Mouse (Mus musculus) ovary, postnatal 10 days (tissue): ENCODE measurements around the gene Kat14.

Experiments
- DNase-seq: peaks from one replicate; pipeline ENCODE4 v3.0.0; 2022; ENCODE audit warnings: low spot score

The Kat14 gene

DNA sequence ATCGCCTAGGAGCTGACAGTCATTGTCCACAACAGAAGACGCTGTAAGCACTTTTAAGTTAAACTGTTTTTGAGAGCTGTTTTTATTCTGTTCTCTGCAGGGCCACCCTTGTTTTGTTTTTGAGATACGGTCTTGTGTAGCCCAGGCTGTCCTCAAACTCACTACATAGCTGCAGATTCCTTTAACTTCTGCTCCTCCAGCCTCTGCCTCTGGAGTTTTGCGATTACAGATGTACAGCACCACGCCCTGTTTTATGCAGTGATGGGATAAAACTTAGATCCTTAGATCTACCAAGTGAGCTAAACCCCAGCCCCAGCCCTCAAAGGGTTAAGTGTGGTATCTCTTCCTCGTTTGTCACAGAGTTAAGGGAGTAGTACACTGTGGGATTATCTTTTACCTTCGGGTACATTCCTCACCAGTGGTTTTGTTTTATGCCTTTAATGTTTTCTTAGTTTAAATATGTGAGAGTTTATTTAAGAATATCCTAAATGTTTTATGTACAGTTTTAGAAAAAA lies 13.9 kb downstream of the Kat14 start:
- no peak for DNase-seq

DNA sequence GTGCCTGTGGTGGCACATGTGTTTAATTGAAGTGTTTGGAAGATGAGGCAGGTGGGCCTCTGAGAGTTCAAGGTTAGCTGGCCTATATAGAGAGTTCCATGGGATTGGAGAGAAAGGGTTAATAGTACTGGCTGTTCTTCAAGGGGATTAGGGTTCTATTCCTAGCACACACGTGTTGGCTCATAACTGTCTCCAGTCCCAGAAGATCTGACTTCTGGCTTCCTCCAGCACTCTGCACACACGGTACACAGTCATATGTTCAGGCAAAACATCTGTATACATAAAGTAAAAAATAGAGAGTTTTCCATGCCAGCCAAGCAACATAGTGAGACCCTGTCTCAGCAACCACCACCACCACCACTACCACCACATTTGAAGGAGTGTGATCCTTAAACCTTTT lies 17.5 kb downstream of the Kat14 start:
- no peak for DNase-seq

DNA sequence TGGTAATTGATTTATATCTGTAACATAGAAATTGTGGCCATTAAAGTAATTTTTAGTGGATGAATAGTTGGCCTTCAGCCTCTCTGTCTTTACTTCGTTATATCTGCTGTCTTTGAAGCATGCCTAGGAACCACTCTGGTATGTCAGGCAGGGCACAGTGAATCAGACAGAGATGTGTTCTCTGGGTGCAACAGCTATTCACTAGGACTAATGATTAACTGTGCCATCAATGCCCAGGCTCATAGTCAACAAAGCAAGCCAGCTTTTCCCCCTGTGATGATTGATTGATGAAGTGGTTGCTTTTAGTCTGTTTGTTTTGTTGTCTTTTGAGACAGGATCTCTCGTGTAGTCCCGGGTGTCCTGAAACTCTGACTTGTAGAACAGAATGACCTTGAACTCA lies 19.6 kb downstream of the Kat14 start:
- DNase-seq: no peak

DNA sequence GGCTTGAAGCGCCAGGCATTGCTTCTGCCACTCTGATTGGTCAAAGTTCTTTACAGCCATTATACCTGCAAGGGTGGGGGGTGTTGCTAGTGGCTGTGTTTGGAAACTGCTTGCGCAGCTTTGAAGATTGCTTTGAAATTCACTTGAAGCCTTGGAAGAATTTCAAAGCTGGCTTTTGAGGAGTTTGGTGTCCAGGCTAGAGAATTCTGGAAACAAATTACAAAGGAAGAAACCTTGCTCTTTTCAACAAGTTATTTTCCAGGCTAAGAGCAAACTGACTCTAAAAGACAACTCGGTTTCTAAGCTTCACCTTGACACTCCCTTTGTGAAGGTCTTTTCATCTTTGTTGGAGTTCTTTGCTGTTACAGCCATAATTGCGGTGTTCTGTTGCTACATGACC lies 30.7 kb downstream of the Kat14 start:
- DNase-seq: no peak

DNA sequence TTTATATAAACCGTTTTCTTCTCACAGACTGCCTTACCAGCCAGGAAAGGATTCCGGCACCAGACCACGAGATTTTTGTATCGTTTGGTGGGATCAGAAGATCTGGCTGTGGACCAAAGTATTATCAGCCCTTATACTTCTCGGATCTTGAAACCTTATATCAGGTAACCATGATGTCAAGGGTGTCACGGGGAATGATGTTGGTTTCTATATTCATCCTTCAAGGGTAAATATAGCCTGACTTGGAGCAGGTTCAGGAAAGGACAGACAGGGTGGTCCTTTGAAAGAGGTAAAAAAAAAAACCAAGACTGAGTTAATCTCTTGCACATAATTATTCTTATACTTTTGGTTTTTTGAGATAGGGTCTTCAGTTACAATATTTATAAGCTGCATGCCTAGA lies 31.9 kb downstream of the Kat14 start:
- DNase-seq: no peak

DNA sequence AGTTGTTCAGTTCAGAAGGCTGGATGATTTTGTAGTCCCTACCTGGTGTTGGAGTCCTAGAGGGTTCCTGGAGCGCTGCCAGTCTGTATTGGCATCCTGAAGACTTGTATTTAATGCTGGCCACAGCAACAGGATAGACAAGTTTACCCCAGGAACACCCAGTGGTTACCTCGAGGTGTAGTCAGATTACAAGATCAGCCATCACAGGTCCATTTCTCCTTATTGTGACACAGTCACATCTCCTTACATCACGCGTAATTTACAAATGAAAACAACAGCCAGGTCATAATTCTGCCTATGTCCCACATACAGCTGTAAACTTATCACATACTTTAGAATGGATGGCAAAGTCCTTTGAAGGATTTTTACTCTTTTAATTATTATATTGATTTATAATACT lies 40.3 kb downstream of the Kat14 start:
- no peak for DNase-seq

DNA sequence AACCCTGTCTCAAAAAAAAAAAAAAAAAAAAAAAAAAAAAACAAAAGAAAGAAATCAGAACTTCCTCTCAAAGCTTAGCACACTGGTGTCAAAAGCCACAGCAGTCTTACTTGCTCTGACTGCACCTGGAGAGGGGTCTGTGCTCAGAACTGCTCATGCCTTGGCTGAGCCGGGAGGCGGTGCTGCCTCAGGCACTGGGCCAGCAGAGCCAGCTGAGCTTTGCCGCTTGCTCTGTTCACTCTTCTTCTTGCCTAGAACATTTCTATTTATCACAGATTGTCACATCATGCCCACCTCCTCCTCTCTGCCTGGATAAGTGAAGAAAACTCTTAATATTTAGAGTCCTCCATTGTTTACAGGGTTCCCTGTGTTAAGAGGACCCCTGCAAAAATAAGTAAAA lies 41.8 kb downstream of the Kat14 start:
- DNase-seq: no peak

DNA sequence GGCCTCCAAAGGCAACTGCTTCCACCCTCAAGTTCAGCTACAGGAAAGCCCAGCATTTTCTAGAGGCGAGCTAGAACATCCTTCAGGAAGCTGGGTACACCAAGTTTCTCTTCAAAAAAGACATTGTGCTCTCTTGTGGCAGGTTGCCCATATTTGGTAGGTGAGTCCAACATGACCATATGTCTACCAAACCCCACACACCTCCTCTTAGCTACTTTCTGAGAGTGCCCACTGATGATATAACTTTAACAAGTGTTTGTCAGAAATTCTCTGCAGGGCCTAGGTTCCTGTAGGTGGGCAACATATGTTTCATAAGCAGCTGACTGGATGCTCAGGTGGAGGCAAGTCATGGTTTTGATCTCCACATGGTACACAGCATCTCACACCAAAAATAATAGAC lies 45.9 kb downstream of the Kat14 start:
- no peak for DNase-seq

DNA sequence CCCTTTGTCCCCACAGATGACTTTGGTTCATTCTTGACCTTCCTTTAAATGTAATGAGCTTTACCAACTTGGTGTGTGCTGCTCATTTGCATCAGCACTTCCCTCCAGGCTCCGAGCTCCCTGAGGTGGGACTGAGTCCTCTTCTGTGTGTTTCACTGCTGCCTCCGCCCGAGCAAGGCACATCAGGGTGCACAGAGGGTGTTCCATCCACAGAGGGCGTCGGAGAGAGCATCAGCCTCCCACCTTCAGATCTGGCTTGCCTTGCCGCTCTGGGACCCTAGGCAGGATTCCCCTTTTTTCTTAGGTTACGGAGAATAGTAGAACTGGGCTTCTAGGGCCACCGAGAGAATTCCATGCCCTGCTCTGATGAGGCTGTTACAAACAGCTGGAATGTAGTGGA lies 48.1 kb downstream of the Kat14 start:
- no peak for DNase-seq

DNA sequence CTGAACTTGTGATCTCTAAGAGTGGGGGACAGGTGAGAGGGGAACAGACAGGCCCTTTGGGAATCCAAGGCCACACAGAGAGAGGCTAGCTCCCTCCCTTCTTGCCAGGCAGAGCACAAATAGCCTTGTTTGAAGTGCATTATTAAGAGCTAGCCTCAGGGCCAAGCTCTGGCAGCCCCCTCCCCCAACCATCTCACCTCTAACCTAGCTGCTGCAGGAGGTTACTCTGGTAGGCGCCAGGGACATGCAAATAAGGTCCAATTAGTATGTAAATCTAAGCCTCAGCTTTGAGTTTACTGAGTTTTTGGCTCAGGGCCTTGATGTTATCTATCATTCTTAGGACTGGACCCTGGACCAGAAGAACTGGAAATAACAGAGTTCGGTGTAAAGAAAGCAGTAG lies 49.3 kb downstream of the Kat14 start:
- no peak for DNase-seq

DNA sequence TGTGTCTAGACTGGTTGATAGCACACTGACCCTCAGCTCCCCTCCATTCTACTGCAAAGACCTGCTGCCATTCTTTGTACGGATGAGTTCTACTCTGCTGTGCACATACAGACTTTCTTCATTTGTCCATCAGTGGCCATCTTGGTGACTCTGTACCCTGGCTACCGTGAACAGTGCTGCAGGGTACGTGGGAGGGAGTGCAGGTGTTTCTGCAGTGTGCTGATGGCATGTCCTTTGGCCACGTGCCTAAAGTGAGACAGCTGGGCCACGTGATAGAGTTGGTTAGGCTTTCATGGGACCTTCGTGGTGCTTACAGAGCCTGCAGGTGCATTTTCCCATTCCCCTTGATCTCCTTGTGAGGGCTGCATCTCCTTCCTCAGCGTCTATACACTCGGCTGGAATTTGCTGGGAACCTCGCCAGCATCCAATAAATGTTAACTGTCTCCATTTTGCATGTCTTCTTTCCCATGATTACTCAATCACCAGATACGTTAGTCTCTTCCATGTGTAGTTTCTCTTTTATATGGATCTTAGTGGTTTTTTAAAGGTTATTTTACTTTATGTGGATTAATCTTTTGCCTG lies 53.4 kb downstream of the Kat14 start:
- DNase-seq: no peak

DNA sequence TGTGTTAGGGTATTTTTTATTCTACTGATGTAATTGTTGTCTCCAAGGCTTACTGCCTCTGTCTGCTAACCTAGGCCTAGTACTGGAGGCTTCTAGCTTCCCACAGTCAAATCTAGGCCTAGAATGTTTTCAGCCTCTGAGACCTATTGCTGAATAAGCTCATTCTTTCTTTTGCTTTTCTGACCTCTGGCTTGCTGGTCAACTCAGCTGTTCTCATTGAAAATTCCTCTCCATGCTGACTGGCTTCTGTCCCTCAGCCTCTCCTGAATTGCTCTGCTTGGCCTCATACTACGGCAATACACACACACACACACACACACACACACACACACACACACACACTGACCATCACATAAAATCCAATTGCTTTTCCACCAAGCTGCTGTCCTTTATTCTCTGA lies 57.0 kb downstream of the Kat14 start:
- DNase-seq: no peak

DNA sequence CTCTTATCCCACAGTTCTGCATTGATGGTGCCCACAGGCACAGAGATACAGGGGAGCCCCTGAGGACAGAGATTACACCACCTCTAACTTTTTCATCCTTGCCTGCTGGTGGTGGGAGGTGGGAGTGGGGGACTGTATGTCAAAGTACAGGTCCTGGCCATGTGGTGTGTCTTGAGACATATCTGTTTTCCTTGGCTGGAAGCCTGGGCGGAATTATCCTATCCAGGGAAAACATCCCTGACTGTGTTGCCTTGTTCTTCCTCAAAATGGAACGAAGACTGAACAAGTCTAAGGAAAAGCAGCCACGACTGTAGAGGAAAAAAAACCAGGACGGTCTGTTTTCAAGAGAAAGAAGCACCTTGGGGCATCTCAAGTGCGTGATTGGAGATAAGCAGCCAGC lies 59.1 kb downstream of the Kat14 start:
- no peak for DNase-seq

DNA sequence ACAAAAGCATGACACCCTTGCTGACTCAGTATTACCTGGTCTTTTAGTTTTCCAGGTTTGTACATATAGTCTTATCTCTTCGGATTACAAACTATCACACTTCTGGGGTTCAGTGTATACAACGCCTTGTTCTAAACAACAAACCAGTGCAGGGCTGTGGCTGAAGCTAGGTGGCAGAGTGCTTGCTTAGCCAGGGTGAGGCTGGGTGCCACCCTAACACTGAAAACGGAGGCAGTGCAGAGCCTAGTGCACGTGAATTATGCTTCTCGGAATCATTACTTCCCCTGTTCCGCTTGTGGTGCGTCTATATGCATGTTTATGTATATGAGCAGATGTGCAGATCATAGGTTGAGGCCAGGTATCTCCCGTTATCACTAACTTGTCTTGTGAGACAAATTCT lies 59.9 kb downstream of the Kat14 start:
- no peak for DNase-seq

DNA sequence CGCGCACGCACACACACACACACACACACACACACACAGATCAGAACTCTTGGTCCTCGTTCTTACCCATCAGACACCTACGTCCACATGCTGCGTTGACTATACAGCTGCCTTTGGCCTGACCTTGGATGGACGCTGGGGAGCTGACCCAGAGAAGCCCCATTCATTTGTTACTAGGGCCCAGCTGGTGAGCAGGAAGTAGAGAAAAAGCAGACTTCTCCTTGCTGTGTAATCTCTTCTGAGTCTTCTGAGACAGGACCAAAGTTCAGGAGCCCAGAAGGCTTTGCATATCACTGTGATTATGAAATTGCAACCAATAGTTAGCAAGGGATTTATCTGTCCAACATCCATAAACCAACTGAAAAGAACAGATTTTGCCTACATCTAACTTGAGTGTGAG lies 60.4 kb downstream of the Kat14 start:
- no peak for DNase-seq

DNA sequence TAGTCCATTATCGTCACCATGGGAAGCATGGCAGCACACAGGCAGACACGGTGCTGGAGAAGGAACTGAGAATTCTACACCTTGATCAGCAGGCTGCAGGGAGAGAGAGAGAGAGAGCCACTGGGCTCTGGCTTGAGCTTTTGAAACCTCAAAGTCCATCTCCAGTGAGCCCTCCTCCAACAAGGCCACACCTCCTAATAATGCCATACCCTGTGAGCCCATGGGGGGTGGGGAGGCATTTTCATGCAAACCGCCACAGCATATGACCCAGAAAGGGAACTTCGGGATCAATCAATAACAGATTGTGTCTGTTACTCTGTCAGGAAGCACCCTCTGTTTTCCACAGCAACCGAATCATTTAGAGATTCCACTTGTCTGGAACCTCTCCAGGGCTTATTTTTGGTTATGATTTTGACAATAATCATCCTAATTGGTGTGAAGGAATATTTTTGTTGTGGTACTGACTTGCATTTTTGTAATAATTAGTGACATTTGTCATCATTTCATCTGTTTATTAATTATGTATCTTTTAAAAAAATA lies 62.6 kb downstream of the Kat14 start:
- no peak for DNase-seq

DNA sequence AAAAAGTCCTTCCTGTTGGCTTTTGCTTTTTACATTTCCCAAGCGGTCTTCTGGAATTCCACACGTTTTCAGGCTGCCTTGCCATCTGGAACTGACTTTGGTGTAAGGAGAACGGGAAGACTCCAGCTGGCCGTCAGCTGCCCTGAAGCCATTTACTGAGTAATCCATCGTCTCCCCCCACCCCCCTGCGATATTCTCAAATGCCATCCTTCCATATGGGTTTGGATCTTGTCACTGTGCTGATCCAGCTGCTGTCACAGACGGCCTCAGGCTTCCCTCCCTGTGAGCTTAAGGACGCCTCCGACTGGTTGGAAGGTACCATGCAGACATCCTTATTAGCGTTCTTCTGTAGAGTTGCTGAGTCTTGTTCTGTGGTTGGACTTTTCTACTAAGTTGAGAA lies 66.9 kb downstream of the Kat14 start:
- DNase-seq: no peak

DNA sequence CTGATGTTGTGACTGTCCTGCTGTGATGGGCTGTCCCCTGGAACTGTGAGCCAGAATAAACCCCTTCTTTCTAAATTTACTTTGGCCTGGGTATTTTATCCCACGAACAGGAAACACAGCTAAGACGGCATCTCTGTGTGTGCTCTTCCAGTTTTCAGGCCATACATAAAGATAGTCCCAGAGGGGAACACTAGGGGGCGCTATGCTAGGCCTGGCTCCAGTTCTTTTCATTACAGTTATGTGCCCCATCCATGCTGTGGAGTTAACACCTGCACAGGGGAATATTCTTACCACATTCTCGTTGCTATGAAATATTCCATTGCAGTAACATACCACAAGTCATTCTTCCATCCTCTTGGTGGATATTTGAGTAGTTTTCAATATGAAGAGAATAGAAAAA lies 69.6 kb downstream of the Kat14 start:
- no peak for DNase-seq

DNA sequence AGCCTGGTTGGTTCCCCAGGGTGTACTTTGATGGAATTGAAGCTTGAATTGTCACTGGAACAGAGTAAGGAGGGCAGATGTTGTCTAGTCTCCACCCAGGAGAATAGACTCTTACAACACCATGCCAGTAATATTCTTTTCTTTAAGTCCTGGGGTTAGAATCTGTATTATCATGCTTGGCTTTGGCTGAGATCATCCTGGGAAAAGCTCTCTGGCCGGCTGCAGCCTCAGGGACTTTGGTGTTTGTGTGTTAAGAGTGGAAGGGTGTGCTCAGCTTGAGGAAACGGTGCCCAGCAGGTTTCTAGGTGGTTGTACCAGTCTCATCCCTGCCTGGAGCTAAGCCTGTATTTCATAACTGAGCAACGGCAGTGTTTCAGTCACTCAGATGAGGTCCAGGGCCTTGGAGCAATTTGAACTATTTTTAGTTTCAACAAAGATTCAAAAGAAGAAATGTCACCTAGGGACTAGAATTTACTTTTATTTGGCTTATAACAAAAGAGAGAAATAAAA lies 70.5 kb downstream of the Kat14 start:
- DNase-seq: no peak

DNA sequence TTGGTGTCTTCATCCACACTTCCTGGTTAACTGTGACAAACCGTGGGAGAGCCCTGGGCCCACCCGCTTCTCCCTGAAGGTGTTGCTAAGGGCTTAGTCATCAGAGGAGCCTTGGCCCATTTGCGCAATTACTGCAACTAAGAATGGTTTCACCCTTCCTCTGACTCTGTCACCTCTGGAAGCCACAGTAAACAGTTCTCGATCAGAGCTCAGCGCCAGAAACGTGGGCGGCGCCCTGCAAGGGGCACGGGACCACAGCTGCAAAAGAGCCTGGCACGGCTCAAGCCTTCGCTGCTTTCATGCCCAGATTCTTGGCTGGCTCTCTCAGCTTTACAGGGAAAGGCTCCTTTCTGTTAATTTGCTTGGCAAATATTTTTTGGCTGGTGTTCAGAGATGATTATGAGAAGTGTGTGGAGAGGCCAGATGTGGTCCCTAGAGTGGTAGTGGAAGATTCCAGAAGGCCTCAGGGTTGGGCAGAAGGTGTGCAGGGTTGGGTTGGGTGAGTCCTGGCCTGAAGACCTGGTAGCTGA lies 72.7 kb downstream of the Kat14 start:
- no peak for DNase-seq

DNA sequence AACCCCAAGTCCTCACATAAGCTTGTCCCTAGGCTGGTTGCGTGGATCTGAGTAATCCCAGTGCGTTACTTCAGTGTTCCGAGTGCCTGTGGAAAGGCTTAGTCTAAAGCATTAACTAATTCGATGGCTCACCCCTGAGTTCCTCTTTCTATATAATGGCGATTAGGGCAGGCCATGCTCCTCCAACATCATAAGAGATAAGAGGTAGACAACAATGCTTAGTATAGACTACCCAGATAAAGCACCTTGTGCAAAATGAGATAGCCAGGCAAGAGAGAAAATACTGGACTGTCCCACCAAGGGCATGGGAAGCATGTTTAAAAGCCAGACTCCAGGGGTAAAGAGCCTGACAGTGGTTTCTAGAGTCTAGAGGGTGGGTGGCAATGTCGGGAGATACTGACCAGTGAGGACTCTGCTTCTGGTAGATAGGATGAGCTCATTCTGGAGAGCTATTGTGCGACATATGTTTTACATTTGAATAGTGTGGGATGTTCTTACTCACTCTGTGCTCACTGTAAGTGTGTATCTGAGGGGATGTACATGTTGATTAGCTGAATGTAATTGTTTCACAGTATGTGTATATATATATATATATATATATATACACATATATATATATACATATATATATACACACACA lies 77.7 kb downstream of the Kat14 start:
- no peak for DNase-seq

DNA sequence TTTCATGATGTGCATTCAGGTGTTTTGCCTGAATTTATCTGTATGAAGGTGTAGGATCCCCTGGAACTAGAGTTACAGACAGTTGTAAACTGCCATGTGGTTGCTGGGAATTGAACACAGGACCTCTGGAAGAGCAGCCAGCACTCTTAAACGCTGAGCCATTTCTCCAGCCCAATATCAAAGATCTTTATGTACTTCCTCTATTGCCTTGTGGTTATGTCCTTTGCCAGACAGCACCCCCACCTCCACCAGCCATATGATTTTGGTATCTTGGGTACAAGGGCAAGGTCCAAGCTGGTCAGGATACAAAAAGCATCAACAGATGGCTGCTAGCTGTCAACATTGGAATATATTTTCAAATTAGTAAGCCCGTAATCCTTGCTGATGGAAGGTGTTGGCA lies 81.6 kb downstream of the Kat14 start:
- no peak for DNase-seq

DNA sequence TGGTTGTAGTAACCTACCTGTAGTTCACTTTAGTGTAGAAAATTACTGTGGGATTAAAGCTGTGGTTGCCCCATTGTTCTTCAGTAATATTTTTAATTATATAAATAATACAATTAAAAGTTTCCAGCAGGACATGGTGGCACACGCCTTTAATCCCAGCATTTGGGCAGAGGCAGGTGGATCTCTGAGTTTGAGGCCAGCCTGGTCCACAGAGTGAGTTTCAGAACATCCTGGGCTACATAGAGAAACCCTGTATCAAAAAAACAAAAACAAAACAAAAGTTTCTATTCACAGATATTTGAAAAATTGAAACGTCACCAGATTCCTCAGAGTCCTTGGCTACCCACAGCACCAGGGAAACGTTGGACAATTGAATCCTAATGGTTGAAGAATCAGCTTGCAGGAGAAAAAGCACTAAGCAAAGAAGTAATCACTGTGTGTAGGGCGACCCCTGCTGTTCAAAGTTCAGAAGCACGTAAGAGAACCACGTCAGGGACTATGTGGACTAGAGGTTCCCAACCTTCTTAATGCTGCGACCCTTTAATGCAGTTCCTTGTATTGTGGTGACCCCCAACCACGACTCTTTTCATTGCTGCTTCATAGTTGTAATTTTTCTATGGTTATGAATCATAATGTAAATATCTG lies 83.7 kb downstream of the Kat14 start:
- peak; percentile 54 for DNase-seq
